In the genomic region with DNA sequence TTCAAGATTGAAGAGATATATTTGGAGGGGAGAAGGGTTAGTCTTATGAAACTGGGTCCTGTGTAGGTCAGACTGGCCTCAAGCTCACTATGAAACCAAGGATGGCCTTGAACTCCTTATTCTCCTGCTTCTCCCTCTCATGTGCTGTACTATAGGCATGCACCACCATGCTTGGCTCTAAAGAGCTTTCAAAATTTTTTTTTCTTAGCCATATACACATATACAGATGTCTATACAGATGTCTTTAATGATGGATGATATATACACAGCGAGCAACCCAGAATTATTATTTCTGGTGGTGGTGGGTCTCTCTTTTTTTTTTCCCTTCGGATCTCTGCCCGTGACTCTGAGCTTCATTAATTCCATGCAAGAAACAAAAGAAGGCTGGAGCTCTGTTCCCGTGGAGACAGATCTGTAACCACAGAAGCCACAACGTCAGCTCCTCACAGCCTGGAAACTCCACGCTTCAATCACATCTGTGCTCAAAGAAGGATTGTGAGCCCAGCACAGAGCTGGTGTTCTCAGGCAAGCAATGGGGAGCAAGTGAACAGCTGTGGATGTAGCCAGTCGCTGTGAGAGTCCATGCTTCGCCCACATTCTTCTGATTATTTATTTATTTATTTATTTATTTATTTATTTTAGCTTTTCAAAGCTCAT, we compare ENCODE assay signal across 13 mouse cellular contexts. TPM values are rescaled to one million over a fixed set of nuclear protein-coding genes. Genes with fewer than 3 reads are reported as not detected.
DNase-seq lines count a peak whose midpoint lies in the region; ATAC-seq and TF ChIP-seq lines count a peak whose summit lies in the region.
"Had no signal": no experiment of that assay in that cellular context is flagged by ENCODE, and none has a peak within 500 bp of the region (broad histone marks: within the 10 kb centered on the region; RNA-seq: fewer than 3 reads in every experiment).

No protein-coding gene starts in this region.

- no peak overlapping the region for H3K4me2 ChIP-seq in limb, embryonic 13.5 days (replicated peaks)
- H3K4me2 ChIP-seq in hindbrain, embryonic 13.5 days: no peak overlapping the region
- no peak overlapping the region for H3K4me2 ChIP-seq in myocyte (ENCODE audit: low read depth)

- intact Hi-C loops in heart, postnatal 14 days (cut with DNase I): no loop called here

- H3K79me2 ChIP-seq in myocyte (ENCODE audit: control insufficient read depth, insufficient read depth): no peaks in the 10 kb centered on the region

- peak; percentile 52; the same call in 1 of the 2 replicates for ATAC-seq in limb, embryonic 13.5 days (ENCODE audit: low FRiP score, low read depth)
- peak; percentile 53 for ATAC-seq in hindbrain, embryonic 13.5 days (ENCODE audit: low FRiP score)

- H3K36me3 ChIP-seq in limb, embryonic 13.5 days: no peaks in the 10 kb centered on the region
- H3K36me3 ChIP-seq in limb, embryonic 10.5 days: no peaks in the 10 kb centered on the region
- H3K36me3 ChIP-seq in hindbrain, embryonic 13.5 days: no peaks in the 10 kb centered on the region
- no peaks in the 10 kb centered on the region for H3K36me3 ChIP-seq in myocyte (ENCODE audit: control insufficient read depth, insufficient read depth)
- H3K36me3 ChIP-seq: intestine, embryonic 15.5 days had no signal

- 52% methylated on average over 8 of the region's 8 CpGs for WGBS in limb, embryonic 13.5 days
- 79% methylated on average over 8 of the region's 8 CpGs for WGBS in limb, embryonic 10.5 days
- WGBS in hindbrain, embryonic 13.5 days: 30% methylated on average over 8 of the region's 8 CpGs

- H3K27ac ChIP-seq in limb, embryonic 13.5 days: no peak overlapping the region
- no peak overlapping the region for H3K27ac ChIP-seq in limb, embryonic 10.5 days
- peak overlapping the region; percentile 64 for H3K27ac ChIP-seq in hindbrain, embryonic 13.5 days
- H3K27ac ChIP-seq: intestine, embryonic 15.5 days had no signal

- peak; percentile 29 for DNase-seq in embryo, embryonic 10.5 days (ENCODE audit: low spot score)
- no peak for DNase-seq in embryo, embryonic 9.5 days (ENCODE audit: extremely low spot score)
- DNase-seq in limb, embryonic 10.5 days (ENCODE audit: low spot score): no peak
- DNase-seq in heart, postnatal 14 days: no peak
- no peak for DNase-seq in cerebellum, adult 9-10 months
- DNase-seq: heart, adult 18-20 months; lung, postnatal 10 days had no signal

- H3K9me3 ChIP-seq in limb, embryonic 13.5 days: no peaks in the 10 kb centered on the region; the same call in 1 of the 2 replicates
- H3K9me3 ChIP-seq in limb, embryonic 10.5 days (replicated peaks): no peaks in the 10 kb centered on the region
- H3K9me3 ChIP-seq in hindbrain, embryonic 13.5 days: no peaks in the 10 kb centered on the region
- H3K9me3 ChIP-seq: intestine, embryonic 15.5 days had no signal

- no peak overlapping the region for H3ac ChIP-seq in myocyte (ENCODE audit: control insufficient read depth, insufficient read length)

- peaks cover 11% of the 10 kb centered on the region for H3K4me1 ChIP-seq in limb, embryonic 13.5 days
- peaks cover 13% of the 10 kb centered on the region for H3K4me1 ChIP-seq in limb, embryonic 10.5 days
- peaks cover 27% of the 10 kb centered on the region for H3K4me1 ChIP-seq in hindbrain, embryonic 13.5 days (replicated peaks)

- no peak overlapping the region for H3K9ac ChIP-seq in limb, embryonic 13.5 days
- H3K9ac ChIP-seq in hindbrain, embryonic 13.5 days: no peak overlapping the region
- H3K9ac ChIP-seq: intestine, embryonic 15.5 days had no signal

- TF ChIP-seq POLR2A in myocyte (IDR thresholded peaks at IDR 0.05; ENCODE audit: insufficient read length, low read depth): no peak

- no peaks in the 10 kb centered on the region for H3K27me3 ChIP-seq in limb, embryonic 13.5 days
- H3K27me3 ChIP-seq in limb, embryonic 10.5 days (ENCODE audit: low read depth, poor library complexity, severe bottlenecking): no peaks in the 10 kb centered on the region
- no peaks in the 10 kb centered on the region for H3K27me3 ChIP-seq in hindbrain, embryonic 13.5 days
- H3K27me3 ChIP-seq in myocyte (ENCODE audit: control insufficient read depth, insufficient read depth, insufficient read length): no peaks in the 10 kb centered on the region
- H3K27me3 ChIP-seq: intestine, embryonic 15.5 days had no signal

- H3K4me3 ChIP-seq in limb, embryonic 13.5 days: no peak overlapping the region
- H3K4me3 ChIP-seq in limb, embryonic 10.5 days: no peak overlapping the region
- no peak overlapping the region for H3K4me3 ChIP-seq in hindbrain, embryonic 13.5 days
- no peak overlapping the region for H3K4me3 ChIP-seq in myocyte
- H3K4me3 ChIP-seq: intestine, embryonic 15.5 days had no signal

TF ChIP-seq in myocyte, 11 proteins besides CTCF, POLR2A, EP300 and RAD21:
- no peak for TF ChIP-seq E2F4 (IDR thresholded peaks at IDR 0.05; ENCODE audit: insufficient read depth)
- TF ChIP-seq MYOG (IDR thresholded peaks at IDR 0.05; ENCODE audit: control insufficient read depth in 1 of 3, insufficient read depth in 1 of 3, insufficient read length in 2 of 3, low read depth in 2 of 3): no peak
- TF ChIP-seq MYOD1 (IDR thresholded peaks at IDR 0.05; ENCODE audit: control insufficient read depth in 1 of 3, insufficient read length in 2 of 3, low read depth in 2 of 3): peak in 2 of 3 experiments; percentile 45 to 62
- no peak for TF ChIP-seq TCF3 (IDR thresholded peaks at IDR 0.05; ENCODE audit: insufficient read length, low read depth)
- TF ChIP-seq POLR2AphosphoS2 (IDR thresholded peaks at IDR 0.05; ENCODE audit: insufficient read length, low read depth): no peak
- no peak for TF ChIP-seq MAX (IDR thresholded peaks at IDR 0.05; ENCODE audit: low read depth)
- no peak for TF ChIP-seq USF1 (IDR thresholded peaks at IDR 0.05; ENCODE audit: low read depth)

RNA-seq across cellular contexts. Expression of a gene that starts 20.8 kb away (rescaled TPM):
- 56.2 and 57.2 TPM in 2 replicates for polyA plus RNA-seq in limb, embryonic 13.5 days (2015; fragmentation: Nextera tagmentation; extraction: Ambion mirVana)
- polyA plus RNA-seq in limb, embryonic 10.5 days (2016; fragmentation: Nextera tagmentation; extraction: Ambion mirVana): 35.7 and 46.6 TPM in 2 replicates
- polyA plus RNA-seq in hindbrain, embryonic 13.5 days (2015; fragmentation: Nextera tagmentation; extraction: Ambion mirVana): 9.8 and 10.1 TPM in 2 replicates
- polyA plus RNA-seq in myocyte (2012; fragmentation: generic; extraction: Trizol): 7.2 TPM
- 10 to 100 TPM; 17.4 to 18.1 TPM for total RNA-seq in heart, postnatal 14 days (2021)

RNA-seq across cellular contexts. Expression of a gene that starts 33.2 kb away (rescaled TPM):
- 1.4 and 1.9 TPM in 2 replicates for polyA plus RNA-seq in limb, embryonic 13.5 days (2015; fragmentation: Nextera tagmentation; extraction: Ambion mirVana)
- 0.89 and 1.4 TPM in 2 replicates for polyA plus RNA-seq in limb, embryonic 10.5 days (2016; fragmentation: Nextera tagmentation; extraction: Ambion mirVana)
- polyA plus RNA-seq in hindbrain, embryonic 13.5 days (2015; fragmentation: Nextera tagmentation; extraction: Ambion mirVana): 1.1 and 2.4 TPM in 2 replicates
- not detected for polyA plus RNA-seq in myocyte (2012; fragmentation: generic; extraction: Trizol)
- total RNA-seq in heart, postnatal 14 days (2021): under 1 TPM in 1 of 2 experiments, not detected in 1; 0.37 TPM
- total RNA-seq: heart, adult 18-20 months; left cerebral cortex, postnatal 36 days had no signal
- polyA plus RNA-seq: cortical plate, adult 2 months had no signal
